Mouse (Mus musculus) heart, adult 2 months (tissue): Measurements from ENCODE around the gene Kcna2. TPM values are rescaled to one million over a fixed set of nuclear protein-coding genes. Genes with fewer than 3 reads are reported as not detected.

ENCODE experiments used
- DNase-seq, 2 experiments: peaks; one replicate each; pipeline ENCODE4 v3.0.0; 2021
- H3K27ac ChIP-seq: fragments of 200-600 bp; 2 replicates; pipeline ENCODE4 v1.8.1; 2022
- H3K27me3 ChIP-seq: fragments of 200-500 bp; 2 replicates; pipeline ENCODE4 v1.6.1; 2012; ENCODE audit warnings: mild to moderate bottlenecking, low read length, inconsistent platforms, mixed read lengths; ENCODE audit not compliant: control insufficient read depth, insufficient read depth
- H3K36me3 ChIP-seq: fragments of 200-500 bp; 2 replicates; pipeline ENCODE4 v1.6.1; 2012; ENCODE audit warnings: low read length, inconsistent platforms; ENCODE audit not compliant: control insufficient read depth, insufficient read depth
- H3K4me1 ChIP-seq: fragments of 200-500 bp; 2 replicates; pipeline ENCODE4 v1.6.1; 2011; ENCODE audit warnings: low read length; ENCODE audit not compliant: control insufficient read depth, insufficient read depth
- H3K4me3 ChIP-seq: fragments of 200-600 bp; 2 replicates; pipeline ENCODE4 v1.8.1; 2022
- H3K79me2 ChIP-seq: fragments of 200-500 bp; replicated peaks from 2 replicates; pipeline ENCODE4 v1.6.1; 2012; ENCODE audit warnings: mild to moderate bottlenecking, inconsistent platforms, low read length, moderate library complexity, mixed read lengths; ENCODE audit not compliant: control insufficient read depth, insufficient read depth
- H3K9ac ChIP-seq: fragments of 200-500 bp; 2 replicates; pipeline ENCODE4 v1.6.1; 2012; ENCODE audit warnings: low read depth, mild to moderate bottlenecking, control low read depth, inconsistent platforms, low read length, mixed read lengths
- CTCF ChIP-seq: fragments of 200-600 bp; IDR thresholded peaks from 2 replicates; pipeline ENCODE4 v1.8.1; 2022; ENCODE audit warnings: antibody characterized with exemption, mild to moderate bottlenecking, moderate library complexity
- EP300 ChIP-seq: fragments of 200-500 bp; IDR thresholded peaks from 2 replicates; pipeline ENCODE4 v1.6.1; 2011; ENCODE audit warnings: low read depth, low read length, control low read depth; ENCODE audit not compliant: insufficient read depth
- POLR2A ChIP-seq: fragments of 200-500 bp; IDR thresholded peaks from 2 replicates; pipeline ENCODE4 v1.6.1; 2011; ENCODE audit warnings: mild to moderate bottlenecking, low read depth, low read length, control low read depth; ENCODE audit not compliant: insufficient read depth
- WGBS: fragments of 180-500 bp; shearing (Covaris S2); methylation state at CpG from one replicate; pipeline ENCODE4 v1.1.7; 2018; 5-methylcytosine and 5-hydroxymethylcytosine counted together
- intact Hi-C: fragments of 180-260 bp; cut with DNase I; formaldehyde crosslinking; loops from one replicate; pipeline ENCODE4 v1.15.1; 2025
- polyA plus RNA-seq: library from polyadenylated mRNA; depleted of rRNA; stranded (reverse); fragments of >200 nt; gene quantifications from 2 replicates; pipeline ENCODE4 v1.2.3, GENCODE M21; 2012
- total RNA-seq, 2 experiments: library from RNA; stranded (reverse); gene quantifications; 2 replicates each; pipeline ENCODE4 v1.2.3; 2021

Kcna2 gene
- total and polyA plus RNA-seq, 3 experiments = 1.0 to 1.6 (median 1.1) TPM

- H3K4me1 ChIP-seq = no peaks in the 10 kb centered on the region
- intact Hi-C loops = no loop called here
- WGBS = 68% methylated on average over 3 of the region's 3 CpGs
- H3K27me3 ChIP-seq = no peaks in the 10 kb centered on the region
- no peak for DNase-seq
- no peaks in the 10 kb centered on the region for H3K79me2 ChIP-seq
- TF ChIP-seq POLR2A (no peak), EP300 (no peak), CTCF (no peak)
- no peak overlapping the region for H3K9ac ChIP-seq
- no peak overlapping the region for H3K4me3 ChIP-seq
- no peaks in the 10 kb centered on the region for H3K36me3 ChIP-seq
- H3K27ac ChIP-seq = no peak overlapping the region
Observed at GRCm38 (mm10) chr3:107084586-107084985, 16.4 kb upstream of the Kcna2 start.

- intact Hi-C loops = no loop called here
- no peaks in the 10 kb centered on the region; the same call in 1 of the 2 replicates for H3K27me3 ChIP-seq
- H3K9ac ChIP-seq = no peak overlapping the region
- H3K4me3 ChIP-seq = no peak overlapping the region
- H3K36me3 ChIP-seq = no peaks in the 10 kb centered on the region
- H3K4me1 ChIP-seq = no peaks in the 10 kb centered on the region
- no peaks in the 10 kb centered on the region for H3K79me2 ChIP-seq
- TF ChIP-seq EP300 (no peak), CTCF (no peak), POLR2A (no peak)
- DNase-seq = no peak
- H3K27ac ChIP-seq = no peak overlapping the region
- 76% methylated on average over 4 of the region's 4 CpGs for WGBS
Observed at GRCm38 (mm10) chr3:107087410-107087809, 13.5 kb upstream of the Kcna2 start.

GRCm38 (mm10) chr3:107088820-107089219 lies 12.1 kb upstream of the Kcna2 start:
- WGBS = 72% methylated on average over 3 of the region's 3 CpGs

GRCm38 (mm10) chr3:107089475-107089874 lies 11.5 kb upstream of the Kcna2 start:
- H3K79me2 ChIP-seq = no peaks in the 10 kb centered on the region
- no peak overlapping the region for H3K9ac ChIP-seq
- no peak overlapping the region for H3K4me3 ChIP-seq
- no peak overlapping the region for H3K27ac ChIP-seq
- intact Hi-C loops = no loop called here
- no peaks in the 10 kb centered on the region; the same call in 1 of the 2 replicates for H3K27me3 ChIP-seq
- H3K4me1 ChIP-seq = no peaks in the 10 kb centered on the region
- DNase-seq = no peak
- WGBS = 40% methylated on average over 3 of the region's 3 CpGs
- TF ChIP-seq CTCF = no peak
- no peak for TF ChIP-seq EP300
- no peaks in the 10 kb centered on the region for H3K36me3 ChIP-seq

More at GRCm38 (mm10) chr3:107088820-107089219, 12.1 kb upstream of the Kcna2 start:
- Histone ChIP-seq H3K4me1 (no peaks in the 10 kb centered on the region), H3K36me3 (no peaks in the 10 kb centered on the region), H3K79me2 (no peaks in the 10 kb centered on the region), H3K27me3 (no peaks in the 10 kb centered on the region; the same call in 1 of the 2 replicates), H3K9ac (no peak overlapping the region), H3K27ac (no peak overlapping the region), H3K4me3 (no peak overlapping the region)
- DNase-seq = no peak
- no peak for TF ChIP-seq POLR2A
- no peak for TF ChIP-seq CTCF
- no peak for TF ChIP-seq EP300
- intact Hi-C loops = no loop called here

GRCm38 (mm10) chr3:107090001-107090400 lies 10.9 kb upstream of the Kcna2 start:
- no peak overlapping the region for H3K9ac ChIP-seq
- no peak overlapping the region for H3K27ac ChIP-seq
- no peak for TF ChIP-seq POLR2A
- TF ChIP-seq CTCF = no peak
- TF ChIP-seq EP300 = no peak
- intact Hi-C loops = loop anchor here (5.0 to 10.0 kb wide), 2 partner anchors 175 to 377 kb away; no protein-coding TSS in a partner anchor
- no peaks in the 10 kb centered on the region; the same call in 1 of the 2 replicates for H3K27me3 ChIP-seq
- DNase-seq = no peak
- H3K79me2 ChIP-seq = no peaks in the 10 kb centered on the region
- WGBS = 63% methylated on average over 7 of the region's 7 CpGs
- H3K4me1 ChIP-seq = no peaks in the 10 kb centered on the region
- no peaks in the 10 kb centered on the region for H3K36me3 ChIP-seq
- no peak overlapping the region for H3K4me3 ChIP-seq

GRCm38 (mm10) chr3:107090403-107091150 lies 10.4 kb upstream of the Kcna2 start:
- no peak overlapping the region for H3K27ac ChIP-seq
- no peaks in the 10 kb centered on the region for H3K79me2 ChIP-seq
- no peak overlapping the region for H3K9ac ChIP-seq
- no peak overlapping the region for H3K4me3 ChIP-seq
- intact Hi-C loops = loop anchor here (5.0 to 10.0 kb wide), 2 partner anchors 174 to 377 kb away; no protein-coding TSS in a partner anchor
- WGBS = 66% methylated on average over 11 of the region's 11 CpGs
- H3K36me3 ChIP-seq = no peaks in the 10 kb centered on the region
- no peaks in the 10 kb centered on the region for H3K4me1 ChIP-seq
- H3K27me3 ChIP-seq = no peaks in the 10 kb centered on the region; the same call in 1 of the 2 replicates
- no peak for DNase-seq
- TF ChIP-seq POLR2A (no peak), CTCF (no peak), EP300 (no peak)
